Comparison of ENCODE assay signal across 24 mouse cellular contexts in the genomic region with DNA sequence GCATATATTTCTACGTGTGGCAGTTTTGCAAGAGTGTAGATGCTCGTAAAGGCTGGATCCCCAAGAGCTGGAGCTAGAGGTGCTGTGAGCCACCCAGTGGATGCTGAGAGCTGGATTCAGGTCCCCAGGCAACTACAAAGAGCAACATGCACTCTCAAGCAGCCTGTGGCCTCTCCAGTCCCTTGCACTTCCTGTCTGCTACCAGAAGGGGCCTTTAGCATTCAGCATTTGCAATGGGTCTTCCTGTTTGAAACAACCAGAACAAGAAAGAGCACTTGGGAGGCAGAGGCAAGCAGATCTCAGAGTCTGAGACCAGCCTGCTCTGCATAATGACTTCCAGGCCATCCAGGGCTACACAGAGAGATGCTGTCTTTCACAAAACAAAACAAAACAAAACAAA. TPM values are rescaled to one million over a fixed set of nuclear protein-coding genes. Genes with fewer than 3 reads are reported as not detected.
A peak's percentile ranks its signal among the peaks of the same experiment; 100 is the strongest.
DNase-seq lines count a peak whose midpoint lies in the region; ATAC-seq and TF ChIP-seq lines count a peak whose summit lies in the region.
"Had no signal": no experiment of that assay in that cellular context is flagged by ENCODE, and none has a peak within 500 bp of the region (broad histone marks: within the 10 kb centered on the region; RNA-seq: fewer than 3 reads in every experiment).

No protein-coding gene starts in this region.

- no peak for DNase-seq in hindbrain, postnatal 0 days (ENCODE audit: low spot score)
- DNase-seq in hindbrain, embryonic 11.5 days (ENCODE audit: low spot score), result no peak
- no peak for DNase-seq in lung, embryonic 14.5 days
- no peak for DNase-seq in lung, adult 18-20 months
- DNase-seq in ES-E14 (ENCODE audit: low read depth, low spot score), result no peak
- DNase-seq in urinary bladder, postnatal 14 days (ENCODE audit: low spot score), result no peak
- DNase-seq in cerebellum, adult 18-20 months, result no peak
- DNase-seq: adrenal gland, postnatal 25 days; cerebellum, adult 8-10 months; gastrocnemius, postnatal 36 days; heart, postnatal 14 days; kidney, adult 9 months; kidney, postnatal 4 days; left cerebral cortex, postnatal 4 days; lung, postnatal 36 days had no signal

- no peaks in the 10 kb centered on the region for H3K36me3 ChIP-seq in hindbrain, postnatal 0 days (ENCODE audit: insufficient read depth, low read length)
- no peaks in the 10 kb centered on the region for H3K36me3 ChIP-seq in hindbrain, embryonic 11.5 days (ENCODE audit: control insufficient read depth, insufficient read depth, low read length)
- H3K36me3 ChIP-seq in lung, embryonic 14.5 days (ENCODE audit: insufficient read depth), result no peaks in the 10 kb centered on the region
- no peaks in the 10 kb centered on the region for H3K36me3 ChIP-seq in ES-E14 (ENCODE audit: control insufficient read depth, insufficient read depth, low read length, poor library complexity, severe bottlenecking)
- H3K36me3 ChIP-seq: embryonic facial prominence, embryonic 15.5 days; forebrain, embryonic 12.5 days; hindbrain, embryonic 15.5 days; liver, embryonic 15.5 days; midbrain, embryonic 12.5 days; neural tube, embryonic 13.5 days had no signal

- H3K4me2 ChIP-seq in hindbrain, postnatal 0 days (ENCODE audit: low read depth, low read length), result no peak overlapping the region
- no peak overlapping the region for H3K4me2 ChIP-seq in hindbrain, embryonic 11.5 days (replicated peaks; ENCODE audit: low read depth, low read length)
- no peak overlapping the region for H3K4me2 ChIP-seq in lung, embryonic 14.5 days
- H3K4me2 ChIP-seq: embryonic facial prominence, embryonic 15.5 days; forebrain, embryonic 12.5 days; heart, embryonic 11.5 days; hindbrain, embryonic 15.5 days; liver, embryonic 15.5 days; midbrain, embryonic 12.5 days; neural tube, embryonic 13.5 days had no signal

- H3K9ac ChIP-seq in hindbrain, postnatal 0 days (replicated peaks; ENCODE audit: low read length), result no peak overlapping the region
- H3K9ac ChIP-seq in hindbrain, embryonic 11.5 days (ENCODE audit: low read depth, low read length), result no peak overlapping the region
- H3K9ac ChIP-seq in lung, embryonic 14.5 days, result no peak overlapping the region
- H3K9ac ChIP-seq in ES-E14 (ENCODE audit: insufficient read depth, low read depth, low read length, poor library complexity, severe bottlenecking), result no peak overlapping the region
- H3K9ac ChIP-seq: embryonic facial prominence, embryonic 15.5 days; forebrain, embryonic 12.5 days; hindbrain, embryonic 15.5 days; liver, embryonic 15.5 days; midbrain, embryonic 12.5 days; neural tube, embryonic 13.5 days had no signal

- in situ Hi-C loops in ES-E14 (cut with MboI; ENCODE audit: low sequenced_read_pairs in 2 of 2, unreplicated experiment in 2 of 2), result no loop called here

- no peaks in the 10 kb centered on the region for H3K9me3 ChIP-seq in hindbrain, postnatal 0 days (ENCODE audit: low read length)
- H3K9me3 ChIP-seq in hindbrain, embryonic 11.5 days (ENCODE audit: control insufficient read depth, low read length), result no peaks in the 10 kb centered on the region
- H3K9me3 ChIP-seq in lung, embryonic 14.5 days (ENCODE audit: low read depth, low read length), result no peaks in the 10 kb centered on the region
- no peaks in the 10 kb centered on the region for H3K9me3 ChIP-seq in ES-E14 (ENCODE audit: control insufficient read depth, insufficient read depth, low read depth, low read length)
- H3K9me3 ChIP-seq: embryonic facial prominence, embryonic 15.5 days; forebrain, embryonic 12.5 days; hindbrain, embryonic 15.5 days; liver, embryonic 15.5 days; midbrain, embryonic 12.5 days; neural tube, embryonic 13.5 days had no signal

- no peak for ATAC-seq in hindbrain, postnatal 0 days
- ATAC-seq in hindbrain, embryonic 11.5 days (ENCODE audit: low FRiP score), result no peak
- no peak for ATAC-seq in lung, embryonic 14.5 days (ENCODE audit: insufficient read depth)

- no peak overlapping the region for H3K27ac ChIP-seq in hindbrain, postnatal 0 days
- H3K27ac ChIP-seq in hindbrain, embryonic 11.5 days (ENCODE audit: low read depth, low read length), result no peak overlapping the region
- no peak overlapping the region for H3K27ac ChIP-seq in lung, embryonic 14.5 days (ENCODE audit: low read depth)
- H3K27ac ChIP-seq in ES-E14 (ENCODE audit: insufficient read depth, low read depth, low read length, poor library complexity, severe bottlenecking), result no peak overlapping the region
- H3K27ac ChIP-seq: embryonic facial prominence, embryonic 15.5 days; forebrain, embryonic 12.5 days; hindbrain, embryonic 15.5 days; liver, embryonic 15.5 days; midbrain, embryonic 12.5 days; neural tube, embryonic 13.5 days had no signal

- WGBS in hindbrain, postnatal 0 days, result 89% methylated on average over 2 of the region's 2 CpGs
- 72% methylated on average over 2 of the region's 2 CpGs for WGBS in hindbrain, embryonic 11.5 days
- 62% methylated on average over 2 of the region's 2 CpGs for WGBS in lung, embryonic 14.5 days

- 0 out of 2 replicates have a peak, but pooled peaks have one; percentile 3 for TF ChIP-seq CTCF in hindbrain, postnatal 0 days (IDR thresholded peaks at IDR 0.05; ENCODE audit: low read depth)
- TF ChIP-seq CTCF in lung, embryonic 14.5 days (IDR thresholded peaks at IDR 0.05; ENCODE audit: low read depth), result peak; percentile 22; the same call in 1 of the 2 replicates

- H3K4me3 ChIP-seq in hindbrain, postnatal 0 days (ENCODE audit: low read length), result no peak overlapping the region
- no peak overlapping the region for H3K4me3 ChIP-seq in hindbrain, embryonic 11.5 days (ENCODE audit: low read depth, low read length)
- H3K4me3 ChIP-seq in lung, embryonic 14.5 days (ENCODE audit: low read depth, low read length), result no peak overlapping the region
- H3K4me3 ChIP-seq in ES-E14 (ENCODE audit: insufficient read depth in 1 of 2, low read depth in 1 of 2, low read length in 2 of 2, poor library complexity in 1 of 2, severe bottlenecking in 1 of 2), result no peak overlapping the region
- H3K4me3 ChIP-seq: embryonic facial prominence, embryonic 15.5 days; forebrain, embryonic 12.5 days; hindbrain, embryonic 15.5 days; liver, embryonic 15.5 days; midbrain, embryonic 12.5 days; neural tube, embryonic 13.5 days had no signal

- H3K27me3 ChIP-seq in hindbrain, postnatal 0 days (ENCODE audit: insufficient read depth, low read length), result no peaks in the 10 kb centered on the region
- H3K27me3 ChIP-seq in hindbrain, embryonic 11.5 days (ENCODE audit: control insufficient read depth, insufficient read depth, low read length), result 0 out of 2 replicates have a peak, but pooled peaks cover 3% of the 10 kb centered on the region
- peaks cover 17% of the 10 kb centered on the region for H3K27me3 ChIP-seq in lung, embryonic 14.5 days (ENCODE audit: insufficient read depth, low read length)

- H3K4me1 ChIP-seq in hindbrain, postnatal 0 days (ENCODE audit: insufficient read depth, low read length), result no peaks in the 10 kb centered on the region
- no peaks in the 10 kb centered on the region for H3K4me1 ChIP-seq in hindbrain, embryonic 11.5 days (replicated peaks; ENCODE audit: control insufficient read depth, insufficient read depth, low read length)
- no peaks in the 10 kb centered on the region for H3K4me1 ChIP-seq in lung, embryonic 14.5 days (ENCODE audit: insufficient read depth)
- H3K4me1 ChIP-seq in ES-E14 (ENCODE audit: control insufficient read depth in 2 of 2, insufficient read depth in 2 of 2, low read length in 2 of 2, poor library complexity in 1 of 2), result no peaks in the 10 kb centered on the region
- H3K4me1 ChIP-seq: embryonic facial prominence, embryonic 15.5 days; hindbrain, embryonic 15.5 days; liver, embryonic 15.5 days; neural tube, embryonic 13.5 days had no signal

TF ChIP-seq in ES-E14, 5 proteins besides CTCF, POLR2A, EP300 and RAD21:
- TF ChIP-seq ZNF384 (IDR thresholded peaks at IDR 0.05; ENCODE audit: low read depth, low read length) (no peak), MAFK (IDR thresholded peaks at IDR 0.05; ENCODE audit: insufficient read depth, low read depth, low read length) (no peak), HCFC1 (IDR thresholded peaks at IDR 0.05; ENCODE audit: borderline replicate concordance, insufficient read depth, low read length) (no peak), ZC3H11A (IDR thresholded peaks at IDR 0.05; ENCODE audit: borderline replicate concordance, low read depth, low read length) (peak; percentile 33; the same call in 1 of the 2 replicates), CHD2 (IDR thresholded peaks at IDR 0.05; ENCODE audit: low read depth, low read length) (no peak)

RNA-seq across cellular contexts. Expression of a gene that starts 25.4 kb away (rescaled TPM):
- 23.1 and 25.1 TPM in 2 replicates for total RNA-seq in hindbrain, postnatal 0 days (2014; rRNA removed)
- 2.5 and 2.7 TPM in 2 replicates for polyA plus RNA-seq in hindbrain, postnatal 0 days (2015; fragmentation: Nextera tagmentation; extraction: Ambion mirVana)
- polyA plus RNA-seq in hindbrain, embryonic 11.5 days (2014; fragmentation: Nextera tagmentation; extraction: Ambion mirVana), result 5.3 and 5.5 TPM in 2 replicates
- 0.04 TPM in 1 of 2 replicates, not detected in the other for polyA plus RNA-seq in lung, embryonic 14.5 days (2014; fragmentation: Nextera tagmentation; extraction: Ambion mirVana)
- total RNA-seq in ES-E14 (2012; rRNA removed), result 0.63 and 1.0 TPM in 2 replicates
- total RNA-seq: adrenal gland, postnatal 25 days; gastrocnemius, postnatal 36 days; heart, postnatal 14 days had no signal
- polyA plus RNA-seq: heart, embryonic 11.5 days; liver, embryonic 15.5 days; spleen, adult 2 months; stomach, embryonic 16.5 days had no signal
